Mouse (Mus musculus) olfactory bulb, adult 2 months (tissue): ENCODE measurements at regions not wholly inside any gene's neighbourhood (a gene's known extent, or its start where the extent isn't known, plus 50 kb on each side); places are given as distances from the start of the nearest gene placed in this dataset.
"Not testable (repeated sequence)": the region's sequence is repeated elsewhere in the genome, so short reads cannot be mapped to it uniquely, and the experiment has no call there.

Source experiments
- H3K27ac ChIP-seq: fragments of 200-500 bp; 2 replicates; pipeline ENCODE4 v1.5.1; 2012; ENCODE audit warnings: low read depth, low read length; ENCODE audit not compliant: insufficient read depth
- H3K4me1 ChIP-seq: fragments of 200-500 bp; 2 replicates; pipeline ENCODE4 v1.6.1; 2012; ENCODE audit warnings: low read length; ENCODE audit not compliant: control insufficient read depth, insufficient read depth
- H3K4me3 ChIP-seq: fragments of 200-500 bp; 2 replicates; pipeline ENCODE4 v1.5.1; 2012; ENCODE audit warnings: mild to moderate bottlenecking, low read depth, low read length, moderate library complexity; ENCODE audit not compliant: insufficient read depth
- CTCF ChIP-seq: fragments of 200-500 bp; IDR thresholded peaks from 2 replicates; pipeline ENCODE4 v1.5.1; 2012; ENCODE audit warnings: low read depth, mild to moderate bottlenecking, low read length, moderate library complexity; ENCODE audit not compliant: insufficient read depth
- POLR2A ChIP-seq: fragments of 200-500 bp; IDR thresholded peaks from 2 replicates; pipeline ENCODE4 v1.6.1; 2012; ENCODE audit warnings: mild to moderate bottlenecking, low read depth, low read length, moderate library complexity; ENCODE audit not compliant: insufficient read depth
- WGBS: fragments of 180-500 bp; shearing (Covaris S2); methylation state at CpG from one replicate; pipeline ENCODE4 v1.1.7; 2018; 5-methylcytosine and 5-hydroxymethylcytosine counted together

GRCm38 (mm10) chr10:118610868-118611461 lies 170.1 kb downstream of the Ifng start:
- Histone ChIP-seq H3K27ac (no peak overlapping the region), H3K4me3 (no peak overlapping the region), H3K4me1 (no peaks in the 10 kb centered on the region)
- TF ChIP-seq POLR2A (no peak), CTCF (no peak)
- WGBS = 72% methylated on average over 7 of the region's 7 CpGs

GRCm38 (mm10) chr10:118612091-118612490 lies 171.2 kb downstream of the Ifng start:
- 93% methylated on average over 7 of the region's 7 CpGs for WGBS
- Histone ChIP-seq H3K27ac (no peak overlapping the region), H3K4me1 (no peaks in the 10 kb centered on the region), H3K4me3 (no peak overlapping the region)
- TF ChIP-seq POLR2A = no peak
- TF ChIP-seq CTCF = no peak

GRCm38 (mm10) chr10:118613056-118613695 lies 172.3 kb downstream of the Ifng start:
- no peaks in the 10 kb centered on the region for H3K4me1 ChIP-seq
- TF ChIP-seq POLR2A = no peak
- no peak for TF ChIP-seq CTCF
- H3K4me3 ChIP-seq = no peak overlapping the region
- H3K27ac ChIP-seq = no peak overlapping the region
- 91% methylated on average over 14 of the region's 14 CpGs for WGBS

- Histone ChIP-seq H3K27ac (no peak overlapping the region), H3K4me1 (no peaks in the 10 kb centered on the region), H3K4me3 (no peak overlapping the region)
- WGBS = 96% methylated on average over 6 of the region's 6 CpGs
- TF ChIP-seq POLR2A = no peak
- no peak for TF ChIP-seq CTCF
Observed at GRCm38 (mm10) chr10:118614251-118614865, 173.5 kb downstream of the Ifng start.

GRCm38 (mm10) chr10:118615131-118616020 lies 174.5 kb downstream of the Ifng start:
- TF ChIP-seq POLR2A = no peak
- Histone ChIP-seq H3K27ac (no peak overlapping the region), H3K4me3 (no peak overlapping the region), H3K4me1 (no peaks in the 10 kb centered on the region)
- 71% methylated on average over 10 of the region's 10 CpGs for WGBS

- 88% methylated on average over 5 of the region's 5 CpGs for WGBS
- Histone ChIP-seq H3K4me1 (no peaks in the 10 kb centered on the region), H3K27ac (no peak overlapping the region), H3K4me3 (no peak overlapping the region)
- no peak for TF ChIP-seq CTCF
- no peak for TF ChIP-seq POLR2A
Observed at GRCm38 (mm10) chr10:118616031-118616615, 175.3 kb downstream of the Ifng start.

GRCm38 (mm10) chr10:118617291-118618044 lies 176.6 kb downstream of the Ifng start:
- TF ChIP-seq POLR2A = no peak
- no peak for TF ChIP-seq CTCF
- Histone ChIP-seq H3K4me1 (no peaks in the 10 kb centered on the region), H3K4me3 (no peak overlapping the region), H3K27ac (no peak overlapping the region)
- WGBS = 61% methylated on average over 6 of the region's 6 CpGs

GRCm38 (mm10) chr10:118618251-118618650 lies 177.4 kb downstream of the Ifng start:
- H3K27ac ChIP-seq, H3K4me3 ChIP-seq, H3K4me1 ChIP-seq: not testable (repeated sequence)
- 96% methylated on average over 4 of the region's 4 CpGs for WGBS
